Mouse (Mus musculus) neural tube, embryonic 13.5 days (tissue): ENCODE measurements around the gene Rxfp1. TPM values are rescaled to one million over a fixed set of nuclear protein-coding genes. Genes with fewer than 3 reads are reported as not detected.
A peak's percentile ranks its signal among the peaks of the same experiment; 100 is the strongest.

Experiments used
- ATAC-seq: fragments of 200-750 bp; cut with Nextera tagmentation; 2 replicates; pipeline ENCODE4 v1.8.0; 2017; ENCODE audit warnings: low read depth, mild to moderate bottlenecking, moderate TSS enrichment, moderate library complexity
- H3K27ac ChIP-seq: fragments of 300-500 bp; sonication (generic); replicated peaks from 2 replicates; pipeline ENCODE4 v1.5.1; 2015; ENCODE audit warnings: moderate library complexity, mild to moderate bottlenecking, inconsistent platforms
- H3K27me3 ChIP-seq: fragments of 300-500 bp; sonication (generic); 2 replicates; pipeline ENCODE4 v1.6.1; 2015; ENCODE audit warnings: mild to moderate bottlenecking, inconsistent platforms
- H3K36me3 ChIP-seq: fragments of 300-500 bp; sonication (generic); 2 replicates; pipeline ENCODE4 v1.6.1; 2015; ENCODE audit warnings: mild to moderate bottlenecking, inconsistent platforms
- H3K4me1 ChIP-seq: fragments of 300-500 bp; sonication (generic); replicated peaks from 2 replicates; pipeline ENCODE4 v1.6.1; 2015; ENCODE audit warnings: inconsistent platforms
- H3K4me2 ChIP-seq: fragments of 300-500 bp; sonication (generic); 2 replicates; pipeline ENCODE4 v1.6.1; 2015; ENCODE audit warnings: inconsistent platforms, mild to moderate bottlenecking, moderate library complexity
- H3K4me3 ChIP-seq: fragments of 300-500 bp; sonication (generic); 2 replicates; pipeline ENCODE4 v1.5.1; 2015; ENCODE audit warnings: mild to moderate bottlenecking, inconsistent platforms
- H3K9ac ChIP-seq: fragments of 300-500 bp; sonication (generic); 2 replicates; pipeline ENCODE4 v1.6.1; 2015; ENCODE audit warnings: moderate library complexity, mild to moderate bottlenecking, inconsistent platforms
- H3K9me3 ChIP-seq: fragments of 300-500 bp; sonication (generic); 2 replicates; pipeline ENCODE4 v1.6.1; 2016; ENCODE audit warnings: inconsistent platforms
- WGBS: fragments of 180-500 bp; shearing (Covaris S2); methylation state at CpG from one replicate; pipeline ENCODE4 v1.1.7; 2015; 5-methylcytosine and 5-hydroxymethylcytosine counted together
- polyA plus RNA-seq: library from polyadenylated mRNA; unstranded; fragments of >200 nt; fragmentation: Nextera tagmentation; extraction: Ambion mirVana; gene quantifications from 2 replicates; pipeline ENCODE4 v1.2.1, GENCODE M21; 2015

Gene Rxfp1
- polyA plus RNA-seq, 1 experiment from 2014 or later, result not detected

GRCm38 (mm10) chr3:79664787-79665408 lies 72.8 kb downstream of the Rxfp1 start:
- Histone ChIP-seq H3K9me3 (no peaks in the 10 kb centered on the region), H3K9ac (no peak overlapping the region), H3K4me3 (no peak overlapping the region), H3K4me2 (no peak overlapping the region), H3K27me3 (no peaks in the 10 kb centered on the region), H3K4me1 (no peaks in the 10 kb centered on the region), H3K36me3 (no peaks in the 10 kb centered on the region), H3K27ac (no peak overlapping the region)
- ATAC-seq, result peak; percentile 71; the same call in 1 of the 2 replicates
- 42% methylated on average over 9 of the region's 9 CpGs for WGBS

GRCm38 (mm10) chr3:79656682-79657081 lies 81.0 kb downstream of the Rxfp1 start:
- Histone ChIP-seq H3K27me3 (no peaks in the 10 kb centered on the region), H3K27ac (no peak overlapping the region), H3K4me3 (no peak overlapping the region), H3K4me1 (no peaks in the 10 kb centered on the region), H3K36me3 (no peaks in the 10 kb centered on the region), H3K4me2 (no peak overlapping the region), H3K9me3 (no peaks in the 10 kb centered on the region), H3K9ac (no peak overlapping the region)
- 56% methylated on average over 5 of the region's 5 CpGs for WGBS
- no peak for ATAC-seq

GRCm38 (mm10) chr3:79652129-79652528 lies 85.6 kb downstream of the Rxfp1 start:
- Histone ChIP-seq H3K27ac (no peak overlapping the region), H3K9ac (no peak overlapping the region), H3K27me3 (no peaks in the 10 kb centered on the region), H3K36me3 (no peaks in the 10 kb centered on the region), H3K4me1 (no peaks in the 10 kb centered on the region), H3K4me2 (no peak overlapping the region), H3K9me3 (no peaks in the 10 kb centered on the region), H3K4me3 (no peak overlapping the region)
- 89% methylated on average over 6 of the region's 6 CpGs for WGBS
- no peak for ATAC-seq

- Histone ChIP-seq H3K27me3 (no peaks in the 10 kb centered on the region), H3K9ac (peak within 1 kb of the TSS; percentile 77), H3K9me3 (0 out of 2 replicates have a peak, but pooled peaks cover 8% of the 10 kb centered on the region), H3K27ac (peak within 1 kb of the TSS; percentile 81), H3K36me3 (peaks cover 26% of the 10 kb centered on the region), H3K4me1 (peaks cover 20% of the 10 kb centered on the region), H3K4me2 (peak within 1 kb of the TSS; percentile 81), H3K4me3 (peak within 1 kb of the TSS; percentile 67)
- under 1% methylated on average over 11 of the region's 11 CpGs for WGBS
- ATAC-seq, result peak; percentile 60
Observed at GRCm38 (mm10) chr3:79629416-79629730, 108.3 kb downstream of the Rxfp1 start, which contains the start of gene Etfdh. Etfdh (minus strand) TSS chr3:79629500.

- Histone ChIP-seq H3K36me3 (peaks cover 25% of the 10 kb centered on the region), H3K4me2 (peak within 1 kb of the TSS; percentile 81), H3K4me1 (peaks cover 20% of the 10 kb centered on the region), H3K9me3 (0 out of 2 replicates have a peak, but pooled peaks cover 7% of the 10 kb centered on the region), H3K27me3 (no peaks in the 10 kb centered on the region), H3K9ac (peak within 1 kb of the TSS; percentile 77), H3K27ac (peak within 1 kb of the TSS; percentile 81), H3K4me3 (peak within 1 kb of the TSS; percentile 67)
- WGBS, result under 1% methylated on average over 60 of the region's 60 CpGs
- ATAC-seq, result peak; percentile 99
Observed at GRCm38 (mm10) chr3:79628561-79629415, 108.9 kb downstream of the Rxfp1 start, which contains the start of gene 4930579G24Rik. 4930579G24Rik (plus strand) TSS chr3:79629079.

- H3K4me3 ChIP-seq, result peak overlapping the region; percentile 67
Observed at GRCm38 (mm10) chr3:79628182-79628560, 109.5 kb downstream of the Rxfp1 start.

GRCm38 (mm10) chr3:79627484-79628181 lies 110.0 kb downstream of the Rxfp1 start:
- peak overlapping the region; percentile 81 for H3K4me2 ChIP-seq
- 35% methylated on average over 10 of the region's 10 CpGs for WGBS
- peaks cover 17% of the 10 kb centered on the region for H3K36me3 ChIP-seq
- ATAC-seq, result no peak
- peaks cover 20% of the 10 kb centered on the region for H3K4me1 ChIP-seq
- no peaks in the 10 kb centered on the region for H3K27me3 ChIP-seq
- 0 out of 2 replicates have a peak overlapping the region, but pooled peaks have one; percentile 78 for H3K27ac ChIP-seq
- H3K9ac ChIP-seq, result peak overlapping the region; percentile 75
- H3K9me3 ChIP-seq, result no peaks in the 10 kb centered on the region
- H3K4me3 ChIP-seq, result peak overlapping the region; percentile 67

More at GRCm38 (mm10) chr3:79628182-79628560, 109.5 kb downstream of the Rxfp1 start:
- H3K9ac ChIP-seq, result peak overlapping the region; percentile 75
- peak overlapping the region; percentile 78 for H3K27ac ChIP-seq
- WGBS, result under 1% methylated on average over 9 of the region's 9 CpGs
- peaks cover 20% of the 10 kb centered on the region for H3K4me1 ChIP-seq
- ATAC-seq, result no peak
- H3K9me3 ChIP-seq, result 0 out of 2 replicates have a peak, but pooled peaks cover 2% of the 10 kb centered on the region
- peak overlapping the region; percentile 81 for H3K4me2 ChIP-seq
- H3K27me3 ChIP-seq, result no peaks in the 10 kb centered on the region
- H3K36me3 ChIP-seq, result peaks cover 19% of the 10 kb centered on the region

GRCm38 (mm10) chr3:79609886-79610285 lies 127.8 kb downstream of the Rxfp1 start:
- 94% methylated on average over 2 of the region's 2 CpGs for WGBS
- Histone ChIP-seq H3K27me3 (no peaks in the 10 kb centered on the region), H3K36me3 (peaks cover 63% of the 10 kb centered on the region)

GRCm38 (mm10) chr3:79595468-79595867 lies 142.2 kb downstream of the Rxfp1 start:
- Histone ChIP-seq H3K4me3 (no peak overlapping the region), H3K27me3 (no peaks in the 10 kb centered on the region), H3K27ac (no peak overlapping the region), H3K9me3 (no peaks in the 10 kb centered on the region), H3K36me3 (peaks cover 58% of the 10 kb centered on the region), H3K9ac (no peak overlapping the region), H3K4me1 (peaks cover 19% of the 10 kb centered on the region), H3K4me2 (no peak overlapping the region)
- 95% methylated on average over 7 of the region's 7 CpGs for WGBS
- no peak for ATAC-seq

More at GRCm38 (mm10) chr3:79609886-79610285, 127.8 kb downstream of the Rxfp1 start:
- Histone ChIP-seq H3K9me3 (no peaks in the 10 kb centered on the region), H3K4me2 (no peak overlapping the region), H3K9ac (no peak overlapping the region), H3K4me1 (no peaks in the 10 kb centered on the region), H3K4me3 (no peak overlapping the region), H3K27ac (no peak overlapping the region)
- no peak for ATAC-seq

- WGBS, result 6% methylated on average over 15 of the region's 15 CpGs
- Histone ChIP-seq H3K4me1 (peaks cover 19% of the 10 kb centered on the region), H3K9me3 (no peaks in the 10 kb centered on the region), H3K36me3 (peaks cover 29% of the 10 kb centered on the region), H3K27me3 (no peaks in the 10 kb centered on the region), H3K27ac (peak overlapping the region; percentile 82), H3K4me3 (peak overlapping the region; percentile 92), H3K9ac (peak overlapping the region; percentile 85), H3K4me2 (peak overlapping the region; percentile 90)
- peak; percentile 14; the same call in 1 of the 2 replicates for ATAC-seq
Observed at GRCm38 (mm10) chr3:79591793-79592471, 145.7 kb downstream of the Rxfp1 start.
